In genomic region chr5:111125746-111126145, GRCm38 (mm10) we compare ENCODE assay signal across 24 mouse cellular contexts.
DNase-seq lines count a peak whose midpoint lies in the region; ATAC-seq and TF ChIP-seq lines count a peak whose summit lies in the region.
"Had no signal": no experiment of that assay in that cellular context is flagged by ENCODE, and none has a peak within 500 bp of the region (broad histone marks: within the 10 kb centered on the region; RNA-seq: fewer than 3 reads in every experiment).

No protein-coding gene starts in this region.

- no peak overlapping the region for H3K4me3 ChIP-seq in neural tube, embryonic 15.5 days (replicated peaks)
- H3K4me3 ChIP-seq: forebrain, embryonic 13.5 days; heart, embryonic 15.5 days; hindbrain, embryonic 12.5 days; intestine, embryonic 15.5 days; limb, embryonic 13.5 days; lung, embryonic 15.5 days; midbrain, embryonic 15.5 days had no signal

- ATAC-seq in neural tube, embryonic 15.5 days (ENCODE audit: low FRiP score), result no peak
- ATAC-seq: forebrain, embryonic 13.5 days; hindbrain, postnatal 0 days; intestine, embryonic 15.5 days; midbrain, embryonic 15.5 days; Patski had no signal

- no peaks in the 10 kb centered on the region for H3K27me3 ChIP-seq in neural tube, embryonic 15.5 days (replicated peaks)
- H3K27me3 ChIP-seq: forebrain, embryonic 13.5 days; heart, embryonic 15.5 days; hindbrain, embryonic 12.5 days; intestine, embryonic 15.5 days; limb, embryonic 13.5 days; lung, embryonic 15.5 days; midbrain, embryonic 15.5 days; Patski had no signal

- peak; percentile 49 to 64 for DNase-seq in cerebellum, postnatal 14 days
- no peak for DNase-seq in cerebellum, adult 8-10 months
- DNase-seq in left cerebral cortex, postnatal 4 days, result peak; percentile 50
- no peak for DNase-seq in left cerebral cortex, postnatal 10 days (ENCODE audit: extremely low spot score in 1 of 2, low spot score in 2 of 2)
- DNase-seq in brain, embryonic 14.5 days (ENCODE audit: low read depth), result peak; percentile 18
- DNase-seq in kidney, postnatal 36 days, result peak; percentile 79 to 88
- DNase-seq: adrenal gland, postnatal 14 days; cerebellum, adult 11-12 months; cerebellum, postnatal 36 days; gastrocnemius, postnatal 10 days; layer of hippocampus, adult 9-11 months; thymus, adult 2 months; thymus, postnatal 36 days had no signal

- TF ChIP-seq POLR2A in brain, embryonic 14.5 days (IDR thresholded peaks at IDR 0.05; ENCODE audit: borderline replicate concordance, extremely low read depth, insufficient read depth, insufficient read length, poor library complexity, severe bottlenecking), result no peak

- H3K9ac ChIP-seq in neural tube, embryonic 15.5 days (replicated peaks), result no peak overlapping the region
- H3K9ac ChIP-seq: forebrain, embryonic 13.5 days; heart, embryonic 15.5 days; hindbrain, embryonic 12.5 days; intestine, embryonic 15.5 days; limb, embryonic 13.5 days; lung, embryonic 15.5 days; midbrain, embryonic 15.5 days had no signal

- H3K4me2 ChIP-seq in neural tube, embryonic 15.5 days, result no peak overlapping the region
- H3K4me2 ChIP-seq: forebrain, embryonic 13.5 days; heart, embryonic 15.5 days; hindbrain, embryonic 12.5 days; intestine, embryonic 15.5 days; limb, embryonic 13.5 days; liver, embryonic 11.5 days; lung, embryonic 15.5 days; midbrain, embryonic 15.5 days had no signal

- no peaks in the 10 kb centered on the region for H3K9me3 ChIP-seq in neural tube, embryonic 15.5 days (replicated peaks)
- H3K9me3 ChIP-seq: forebrain, embryonic 13.5 days; heart, embryonic 15.5 days; hindbrain, embryonic 12.5 days; intestine, embryonic 15.5 days; limb, embryonic 13.5 days; lung, embryonic 15.5 days; midbrain, embryonic 15.5 days had no signal

- no peaks in the 10 kb centered on the region for H3K36me3 ChIP-seq in neural tube, embryonic 15.5 days
- H3K36me3 ChIP-seq: heart, embryonic 15.5 days; hindbrain, embryonic 12.5 days; intestine, embryonic 15.5 days; lung, embryonic 15.5 days; midbrain, embryonic 15.5 days had no signal

- intact Hi-C loops in left cerebral cortex, postnatal 4 days (cut with DNase I), result no loop called here
- intact Hi-C loops in left cerebral cortex, postnatal 10 days (cut with DNase I), result no loop called here

- H3K27ac ChIP-seq in neural tube, embryonic 15.5 days (replicated peaks), result no peak overlapping the region
- H3K27ac ChIP-seq: forebrain, embryonic 13.5 days; heart, embryonic 15.5 days; hindbrain, embryonic 12.5 days; hindbrain, postnatal 0 days; intestine, embryonic 15.5 days; limb, embryonic 13.5 days; lung, embryonic 15.5 days; midbrain, embryonic 15.5 days had no signal

- no peak for TF ChIP-seq CTCF in brain, embryonic 14.5 days (IDR thresholded peaks at IDR 0.05; ENCODE audit: borderline replicate concordance, extremely low read depth, insufficient read depth, insufficient read length)

- WGBS in neural tube, embryonic 15.5 days, result 72% methylated on average over 12 of the region's 12 CpGs

- peaks cover 48% of the 10 kb centered on the region for H3K4me1 ChIP-seq in neural tube, embryonic 15.5 days

Comparison
In these comparisons a context has a peak if more than half of its experiments do, and no peak if none do; other contexts are left out.
1. DNase-seq: peak in cerebellum, postnatal 14 days (2 of 2), left cerebral cortex, postnatal 4 days (single experiment), brain, embryonic 14.5 days (single experiment) and kidney, postnatal 36 days (2 of 2); none in cerebellum, adult 8-10 months (single experiment) and left cerebral cortex, postnatal 10 days (0 of 2).